Mouse (Mus musculus): ENCODE measurements at regions not wholly inside any gene's neighbourhood (a gene's known extent, or its start where the extent isn't known, plus 50 kb on each side); places are given as distances from the start of the nearest gene placed in this dataset.

GRCm38 (mm10) chr11:82537931-82538330 is 149.2 kb downstream of the Tmem132e start:
- Histone ChIP-seq H3K4me3 (replicated peaks) (no peak overlapping the region), H3K9me3 (replicated peaks) (no peaks in the 10 kb centered on the region), H3K27me3 (replicated peaks) (no peaks in the 10 kb centered on the region), H3K36me3 (no peaks in the 10 kb centered on the region), H3K4me1 (no peaks in the 10 kb centered on the region; the same call in 1 of the 2 replicates), H3K27ac (replicated peaks) (no peak overlapping the region), H3K4me2 (no peak overlapping the region), H3K9ac (replicated peaks) (no peak overlapping the region)
- WGBS, result 85% methylated on average over 3 of the region's 3 CpGs
- no peak for ATAC-seq (ENCODE audit: low FRiP score)

- no peaks in the 10 kb centered on the region for H3K36me3 ChIP-seq
- H3K27me3 ChIP-seq (replicated peaks), result no peaks in the 10 kb centered on the region
- WGBS, result 17% methylated on average over 4 of the region's 4 CpGs
- no peak overlapping the region for H3K4me3 ChIP-seq (replicated peaks)
- no peak for ATAC-seq (ENCODE audit: low FRiP score)
- H3K9ac ChIP-seq (replicated peaks), result no peak overlapping the region
- no peak overlapping the region for H3K4me2 ChIP-seq
- peaks cover 28% of the 10 kb centered on the region for H3K4me1 ChIP-seq
- no peaks in the 10 kb centered on the region for H3K9me3 ChIP-seq (replicated peaks)
- H3K27ac ChIP-seq (replicated peaks), result no peak overlapping the region
These were observed 134.6 kb downstream of the Tmem132e start for GRCm38 (mm10) chr11:82523200-82523802.

GRCm38 (mm10) chr11:82521383-82521782 is 132.7 kb downstream of the Tmem132e start:
- no peak overlapping the region for H3K9ac ChIP-seq (replicated peaks)
- H3K27me3 ChIP-seq (replicated peaks), result no peaks in the 10 kb centered on the region
- no peak overlapping the region for H3K4me2 ChIP-seq
- H3K4me1 ChIP-seq, result peaks cover 23% of the 10 kb centered on the region
- H3K9me3 ChIP-seq (replicated peaks), result no peaks in the 10 kb centered on the region
- H3K27ac ChIP-seq (replicated peaks), result no peak overlapping the region
- H3K36me3 ChIP-seq, result no peaks in the 10 kb centered on the region
- 60% methylated on average over 9 of the region's 9 CpGs for WGBS
- no peak overlapping the region for H3K4me3 ChIP-seq (replicated peaks)
- ATAC-seq (ENCODE audit: low FRiP score), result no peak

GRCm38 (mm10) chr11:82518691-82519090 is 130.0 kb downstream of the Tmem132e start:
- no peaks in the 10 kb centered on the region for H3K36me3 ChIP-seq
- H3K9me3 ChIP-seq (replicated peaks), result no peaks in the 10 kb centered on the region
- no peak for ATAC-seq (ENCODE audit: low FRiP score)
- WGBS, result 8% methylated on average over 6 of the region's 6 CpGs
- H3K4me1 ChIP-seq, result peaks cover 16% of the 10 kb centered on the region
- no peak overlapping the region for H3K4me2 ChIP-seq
- H3K27ac ChIP-seq (replicated peaks), result no peak overlapping the region
- H3K4me3 ChIP-seq (replicated peaks), result no peak overlapping the region
- H3K9ac ChIP-seq (replicated peaks), result no peak overlapping the region
- no peaks in the 10 kb centered on the region for H3K27me3 ChIP-seq (replicated peaks)

- ATAC-seq (ENCODE audit: low FRiP score), result no peak
- H3K27ac ChIP-seq (replicated peaks), result no peak overlapping the region
- H3K27me3 ChIP-seq (replicated peaks), result no peaks in the 10 kb centered on the region
- no peaks in the 10 kb centered on the region for H3K9me3 ChIP-seq (replicated peaks)
- 89% methylated on average over 4 of the region's 4 CpGs for WGBS
- H3K4me2 ChIP-seq, result no peak overlapping the region
- peaks cover 7% of the 10 kb centered on the region; the same call in 1 of the 2 replicates for H3K4me1 ChIP-seq
- no peak overlapping the region for H3K9ac ChIP-seq (replicated peaks)
- no peak overlapping the region for H3K4me3 ChIP-seq (replicated peaks)
- H3K36me3 ChIP-seq, result no peaks in the 10 kb centered on the region
These were observed 125.9 kb downstream of the Tmem132e start for GRCm38 (mm10) chr11:82514526-82515144.

GRCm38 (mm10) chr11:82508564-82508963 is 119.9 kb downstream of the Tmem132e start:
- no peak for ATAC-seq (ENCODE audit: low FRiP score)
- WGBS, result 11% methylated on average over 13 of the region's 13 CpGs
- Histone ChIP-seq H3K36me3 (no peaks in the 10 kb centered on the region), H3K27me3 (replicated peaks) (no peaks in the 10 kb centered on the region), H3K27ac (replicated peaks) (no peak overlapping the region), H3K4me3 (replicated peaks) (no peak overlapping the region), H3K4me1 (peaks cover 13% of the 10 kb centered on the region), H3K4me2 (peak overlapping the region; percentile 49), H3K9me3 (replicated peaks) (no peaks in the 10 kb centered on the region), H3K9ac (replicated peaks) (no peak overlapping the region)

Data from neural tube, embryonic 15.5 days (tissue).